Mouse (Mus musculus) neural tube, embryonic 11.5 days (tissue): ENCODE measurements around the gene Slc45a1. TPM values are rescaled to one million over a fixed set of nuclear protein-coding genes. Genes with fewer than 3 reads are reported as not detected.

Experiments
- ATAC-seq: fragments of 200-750 bp; cut with Nextera tagmentation; 2 replicates; pipeline ENCODE4 v1.8.0; 2017; ENCODE audit warnings: moderate number of reproducible peaks, mild to moderate bottlenecking, moderate TSS enrichment, moderate library complexity; ENCODE audit not compliant: insufficient read depth, low FRiP score, low TSS enrichment
- DNase-seq: peaks from one replicate; pipeline ENCODE4 v3.0.0-alpha.2; 2015; ENCODE audit warnings: low spot score
- H3K27ac ChIP-seq: fragments of 300-500 bp; sonication (generic); 2 replicates; pipeline ENCODE4 v1.5.1; 2014; ENCODE audit warnings: low read depth, mild to moderate bottlenecking, low read length
- H3K27me3 ChIP-seq: fragments of 300-500 bp; sonication (generic); 2 replicates; pipeline ENCODE4 v1.6.1; 2014; ENCODE audit warnings: mild to moderate bottlenecking, low read length, mixed read lengths; ENCODE audit not compliant: control insufficient read depth, insufficient read depth
- H3K36me3 ChIP-seq: fragments of 300-500 bp; sonication (generic); 2 replicates; pipeline ENCODE4 v1.6.1; 2014; ENCODE audit warnings: mild to moderate bottlenecking, low read length, moderate library complexity, mixed read lengths; ENCODE audit not compliant: control insufficient read depth, insufficient read depth
- H3K4me1 ChIP-seq: fragments of 300-500 bp; sonication (generic); 2 replicates; pipeline ENCODE4 v1.6.1; 2014; ENCODE audit warnings: low read length, mixed read lengths; ENCODE audit not compliant: control insufficient read depth, insufficient read depth
- H3K4me2 ChIP-seq: fragments of 300-500 bp; sonication (generic); 2 replicates; pipeline ENCODE4 v1.6.1; 2014; ENCODE audit warnings: low read depth, mild to moderate bottlenecking, moderate library complexity
- H3K4me3 ChIP-seq: fragments of 300-500 bp; sonication (generic); 2 replicates; pipeline ENCODE4 v1.5.1; 2014; ENCODE audit warnings: low read depth, low read length
- H3K9ac ChIP-seq: fragments of 300-500 bp; sonication (generic); 2 replicates; pipeline ENCODE4 v1.6.1; 2014; ENCODE audit warnings: mild to moderate bottlenecking, low read length
- H3K9me3 ChIP-seq: fragments of 300-500 bp; sonication (generic); 2 replicates; pipeline ENCODE4 v1.6.1; 2016; ENCODE audit warnings: low read length; ENCODE audit not compliant: control insufficient read depth
- WGBS: fragments of 180-500 bp; shearing (Covaris S2); extraction: QIAGEN DNeasy Blood & Tissue Kit; methylation state at CpG from one replicate; pipeline ENCODE4 v1.1.7; 2014; 5-methylcytosine and 5-hydroxymethylcytosine counted together
- polyA plus RNA-seq: library from polyadenylated mRNA; unstranded; fragments of >200 nt; fragmentation: Nextera tagmentation; extraction: Ambion mirVana; gene quantifications from 2 replicates; pipeline ENCODE4 v1.2.1, GENCODE M21; 2014

Slc45a1 gene
- polyA plus RNA-seq, 1 experiment from 2014 or later = 8.8 TPM

DNA sequence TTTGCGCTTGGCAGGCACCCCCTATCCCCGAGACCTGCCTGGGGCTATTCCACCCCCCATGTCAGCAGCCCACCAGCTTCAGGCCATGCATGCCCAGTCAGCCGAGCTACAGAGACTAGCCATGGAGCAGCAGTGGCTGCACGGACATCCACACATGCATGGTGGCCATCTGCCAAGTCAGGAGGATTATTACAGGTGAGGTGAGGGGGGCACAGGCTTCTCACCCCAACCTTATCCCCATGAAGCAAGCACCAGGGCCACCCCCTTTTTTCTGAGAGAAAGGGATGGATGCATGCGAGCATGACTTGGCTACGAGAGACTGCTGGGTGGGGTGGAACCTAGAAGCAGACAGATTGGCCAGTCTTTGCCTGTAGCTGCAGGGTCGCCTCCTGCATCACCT lies 33.0 kb downstream of the Slc45a1 start:
- 94% methylated on average over 7 of the region's 7 CpGs for WGBS
- H3K9ac ChIP-seq = no peak overlapping the region
- H3K4me1 ChIP-seq = no peaks in the 10 kb centered on the region
- no peaks in the 10 kb centered on the region for H3K9me3 ChIP-seq
- DNase-seq (no peak), ATAC-seq (no peak)
- no peaks in the 10 kb centered on the region for H3K27me3 ChIP-seq
- peaks cover 23% of the 10 kb centered on the region for H3K36me3 ChIP-seq
- H3K4me3 ChIP-seq = no peak overlapping the region
- H3K27ac ChIP-seq = no peak overlapping the region
- no peak overlapping the region for H3K4me2 ChIP-seq

DNA sequence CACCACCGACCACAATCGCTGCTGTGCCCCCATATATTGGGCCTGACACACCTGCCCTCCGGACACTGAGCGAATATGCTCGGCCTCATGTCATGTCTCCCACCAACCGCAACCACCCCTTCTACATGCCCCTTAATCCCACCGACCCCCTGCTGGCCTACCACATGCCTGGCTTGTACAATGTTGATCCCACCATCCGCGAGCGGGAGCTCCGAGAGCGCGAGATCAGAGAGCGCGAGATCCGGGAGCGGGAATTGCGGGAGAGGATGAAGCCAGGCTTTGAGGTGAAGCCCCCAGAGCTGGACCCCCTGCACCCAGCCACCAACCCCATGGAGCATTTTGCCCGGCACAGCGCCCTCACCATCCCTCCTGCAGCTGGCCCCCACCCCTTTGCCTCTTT lies 35.1 kb downstream of the Slc45a1 start:
- DNase-seq (no peak), ATAC-seq (no peak)
- 97% methylated on average over 19 of the region's 20 CpGs for WGBS
- Histone ChIP-seq H3K27ac (no peak overlapping the region), H3K36me3 (peaks cover 35% of the 10 kb centered on the region), H3K4me2 (no peak overlapping the region), H3K27me3 (no peaks in the 10 kb centered on the region), H3K9me3 (no peaks in the 10 kb centered on the region), H3K9ac (no peak overlapping the region), H3K4me3 (no peak overlapping the region), H3K4me1 (no peaks in the 10 kb centered on the region)

DNA sequence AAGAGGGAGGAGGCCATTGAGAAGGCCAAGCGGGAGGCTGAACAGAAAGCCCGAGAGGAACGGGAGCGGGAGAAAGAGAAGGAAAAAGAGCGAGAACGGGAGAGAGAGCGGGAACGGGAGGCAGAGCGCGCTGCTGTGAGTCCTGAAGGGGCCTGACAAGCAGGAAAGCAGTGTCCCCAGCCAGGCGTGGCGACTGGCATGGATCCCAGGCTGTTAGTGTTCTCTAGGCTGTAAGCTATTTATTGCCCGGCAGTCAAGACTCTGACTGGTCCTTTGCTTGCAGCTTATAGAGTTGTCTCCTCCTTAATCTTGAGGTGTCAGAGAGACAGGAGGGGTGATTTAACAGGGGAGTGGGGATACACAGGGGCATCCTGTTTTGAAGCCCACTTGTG lies 35.9 kb downstream of the Slc45a1 start:
- WGBS = 85% methylated on average over 13 of the region's 13 CpGs
- Histone ChIP-seq H3K4me3 (no peak overlapping the region), H3K9ac (no peak overlapping the region), H3K4me2 (no peak overlapping the region), H3K9me3 (no peaks in the 10 kb centered on the region), H3K27me3 (no peaks in the 10 kb centered on the region), H3K36me3 (peaks cover 37% of the 10 kb centered on the region), H3K27ac (no peak overlapping the region), H3K4me1 (no peaks in the 10 kb centered on the region)
- no peak for DNase-seq
- ATAC-seq = no peak

DNA sequence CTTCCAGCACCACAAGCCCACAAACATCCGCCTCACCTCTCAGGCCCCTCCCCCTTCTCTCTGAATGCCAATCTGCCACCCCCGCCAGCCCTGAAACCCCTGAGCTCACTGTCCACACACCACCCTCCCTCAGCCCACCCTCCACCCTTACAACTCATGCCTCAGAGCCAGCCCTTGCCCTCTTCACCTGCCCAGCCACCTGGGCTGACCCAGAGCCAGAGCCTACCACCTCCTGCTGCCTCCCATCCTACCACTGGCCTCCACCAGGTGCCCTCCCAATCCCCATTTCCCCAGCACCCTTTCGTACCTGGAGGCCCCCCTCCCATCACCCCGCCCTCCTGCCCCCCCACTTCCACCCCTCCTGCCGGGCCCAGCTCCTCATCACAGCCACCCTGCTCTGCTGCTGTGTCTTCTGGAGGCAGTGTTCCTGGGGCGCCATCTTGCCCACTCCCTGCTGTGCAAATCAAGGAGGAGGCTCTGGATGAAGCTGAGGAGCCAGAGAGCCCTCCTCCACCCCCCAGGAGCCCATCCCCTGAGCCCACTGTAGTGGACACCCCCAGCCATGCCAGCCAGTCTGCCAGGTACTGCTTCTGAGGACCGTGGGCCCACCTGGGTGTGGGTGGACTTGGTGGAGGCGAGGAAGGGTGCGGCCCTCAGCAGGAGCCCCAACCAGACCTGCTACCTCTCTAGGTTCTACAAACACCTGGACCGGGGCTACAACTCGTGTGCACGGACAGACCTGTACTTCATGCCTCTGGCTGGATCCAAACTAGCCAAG lies 36.5 kb downstream of the Slc45a1 start:
- no peak overlapping the region for H3K27ac ChIP-seq
- H3K36me3 ChIP-seq = peaks cover 39% of the 10 kb centered on the region

DNA sequence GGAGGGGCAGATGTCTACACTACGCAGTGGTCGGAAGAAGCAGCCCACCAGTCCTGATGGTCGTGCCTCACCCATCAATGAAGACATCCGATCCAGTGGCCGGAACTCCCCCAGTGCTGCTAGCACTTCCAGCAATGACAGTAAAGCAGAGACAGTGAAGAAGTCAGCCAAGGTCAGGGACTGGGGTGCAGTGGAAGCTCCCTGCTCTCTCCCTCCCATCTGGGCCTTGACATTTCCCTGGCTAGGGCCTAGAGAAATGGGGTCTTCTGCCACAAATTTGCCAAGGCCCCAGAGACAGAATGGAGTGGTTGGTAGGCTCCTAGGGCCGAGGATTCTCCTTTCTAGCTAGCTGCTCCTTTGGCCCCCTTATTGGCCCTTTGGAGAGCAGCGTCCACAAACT lies 38.3 kb downstream of the Slc45a1 start:
- peaks cover 38% of the 10 kb centered on the region for H3K36me3 ChIP-seq
- WGBS = 92% methylated on average over 7 of the region's 7 CpGs
- no peaks in the 10 kb centered on the region for H3K4me1 ChIP-seq

More for the DNA sequence above, 36.5 kb downstream of the Slc45a1 start:
- Histone ChIP-seq H3K9ac (no peak overlapping the region), H3K4me1 (no peaks in the 10 kb centered on the region), H3K27me3 (no peaks in the 10 kb centered on the region), H3K9me3 (no peaks in the 10 kb centered on the region), H3K4me2 (no peak overlapping the region), H3K4me3 (no peak overlapping the region)
- 92% methylated on average over 11 of the region's 12 CpGs for WGBS
- DNase-seq = no peak
- no peak for ATAC-seq

DNA sequence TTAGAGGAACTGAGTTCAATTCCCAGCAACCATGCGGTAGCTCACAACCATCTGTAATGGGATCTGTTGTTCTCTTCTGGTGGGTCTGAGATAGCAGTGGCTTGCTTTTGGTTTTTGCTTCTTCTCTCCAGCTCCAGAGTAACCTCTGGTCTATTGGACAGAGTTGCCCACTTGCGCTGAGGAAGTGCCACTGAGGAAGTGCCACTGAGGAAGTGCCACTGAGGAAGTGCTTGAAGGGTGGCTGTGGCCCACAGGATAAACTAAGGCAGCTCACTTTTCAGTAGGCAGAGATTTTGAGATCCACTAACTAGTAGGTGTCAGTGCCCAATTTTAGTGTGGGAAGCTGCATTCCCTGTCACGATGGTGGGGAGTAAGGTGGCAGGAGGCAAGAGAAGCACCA lies 43.3 kb downstream of the Slc45a1 start:
- 94% methylated on average over 3 of the region's 3 CpGs for WGBS
- Histone ChIP-seq H3K4me2 (no peak overlapping the region), H3K4me1 (peaks cover 18% of the 10 kb centered on the region), H3K36me3 (peaks cover 16% of the 10 kb centered on the region), H3K9ac (no peak overlapping the region), H3K27ac (no peak overlapping the region), H3K9me3 (no peaks in the 10 kb centered on the region), H3K27me3 (no peaks in the 10 kb centered on the region), H3K4me3 (no peak overlapping the region)
- DNase-seq (no peak), ATAC-seq (no peak)

More for the DNA sequence above, 38.3 kb downstream of the Slc45a1 start:
- H3K4me3 ChIP-seq = no peak overlapping the region
- no peaks in the 10 kb centered on the region for H3K9me3 ChIP-seq
- H3K9ac ChIP-seq = no peak overlapping the region
- no peak for ATAC-seq
- H3K27ac ChIP-seq = no peak overlapping the region
- no peak for DNase-seq
- no peaks in the 10 kb centered on the region for H3K27me3 ChIP-seq
- H3K4me2 ChIP-seq = no peak overlapping the region

DNA sequence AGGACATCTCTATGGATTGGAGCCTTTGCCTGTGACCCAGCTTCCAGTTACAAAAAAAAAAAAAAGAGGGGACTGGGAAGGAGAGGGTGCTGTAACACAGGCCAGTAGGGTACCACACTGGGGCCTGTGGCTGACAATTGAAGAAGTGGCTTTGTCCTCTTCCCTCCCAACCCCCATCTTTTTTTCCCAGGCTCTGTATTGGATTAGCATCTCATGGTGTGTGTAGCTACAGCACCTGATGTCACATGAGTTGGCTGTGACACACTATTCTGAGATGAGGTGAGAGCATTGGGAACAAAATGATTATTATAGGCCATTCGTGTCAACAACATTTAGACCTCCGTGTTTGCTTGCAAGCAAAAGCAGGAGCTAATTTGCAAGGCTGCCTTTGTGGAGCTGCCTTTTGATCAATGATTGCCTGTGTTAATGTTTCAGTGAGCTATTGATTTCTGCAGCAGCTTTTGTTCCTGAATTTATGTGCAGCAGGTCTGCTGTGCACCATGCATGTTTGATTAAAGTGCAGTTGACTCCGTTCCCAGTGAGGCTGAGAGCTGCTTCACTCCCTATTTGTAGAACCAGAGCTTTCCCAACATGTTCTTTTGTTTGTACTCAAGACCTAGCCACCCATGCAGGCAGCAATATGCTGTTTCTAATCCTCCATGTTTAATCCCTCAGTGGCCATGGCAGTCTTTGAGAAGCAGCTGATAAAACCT lies 45.4 kb downstream of the Slc45a1 start:
- ATAC-seq = peak; percentile 72
- Histone ChIP-seq H3K4me1 (peaks cover 18% of the 10 kb centered on the region), H3K27ac (peak overlapping the region; percentile 79), H3K9ac (no peak overlapping the region), H3K4me3 (no peak overlapping the region), H3K9me3 (no peaks in the 10 kb centered on the region), H3K27me3 (no peaks in the 10 kb centered on the region), H3K36me3 (peaks cover 6% of the 10 kb centered on the region), H3K4me2 (no peak overlapping the region)
- peak; percentile 53 for DNase-seq
- WGBS = 38% methylated on average over 3 of the region's 3 CpGs

DNA sequence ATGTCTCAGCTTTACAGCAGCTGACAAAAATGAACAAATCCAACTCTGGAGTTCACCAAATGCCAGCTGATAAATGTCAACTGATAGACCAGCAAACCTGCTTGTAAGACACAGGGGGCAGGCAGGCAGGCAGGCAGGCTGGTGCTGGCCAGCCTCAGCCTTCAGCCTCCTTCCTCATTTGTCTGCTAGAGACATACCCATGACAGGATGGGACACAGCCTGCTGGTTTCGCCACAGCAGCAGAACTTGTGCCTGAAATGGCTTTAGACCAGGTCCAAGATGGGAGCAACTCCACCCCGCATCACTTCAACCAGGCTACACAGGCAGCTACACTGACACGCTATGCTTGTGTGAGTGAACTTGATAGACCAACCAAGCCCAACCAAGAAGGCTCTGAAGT lies 46.2 kb downstream of the Slc45a1 start:
- ATAC-seq = no peak
- WGBS = 87% methylated on average over 3 of the region's 3 CpGs
- H3K4me2 ChIP-seq = no peak overlapping the region

More for the DNA sequence above, 46.2 kb downstream of the Slc45a1 start:
- no peak for DNase-seq
- no peaks in the 10 kb centered on the region for H3K27me3 ChIP-seq
- peaks cover 3% of the 10 kb centered on the region; the same call in 1 of the 2 replicates for H3K36me3 ChIP-seq
- peaks cover 18% of the 10 kb centered on the region for H3K4me1 ChIP-seq
- no peak overlapping the region for H3K9ac ChIP-seq
- no peaks in the 10 kb centered on the region for H3K9me3 ChIP-seq
- H3K4me3 ChIP-seq = no peak overlapping the region
- peak overlapping the region; percentile 79 for H3K27ac ChIP-seq
